Mouse (Mus musculus) midbrain, embryonic 14.5 days (tissue): ENCODE data around the gene Inf2. TPM values are rescaled to one million over a fixed set of nuclear protein-coding genes. Genes with fewer than 3 reads are reported as not detected.
A peak's percentile ranks its signal among the peaks of the same experiment; 100 is the strongest.

Experiments
- ATAC-seq: fragments of 200-750 bp; cut with Nextera tagmentation; 2 replicates; pipeline ENCODE4 v1.8.0; 2017; ENCODE audit warnings: moderate number of reproducible peaks, moderate library complexity; ENCODE audit not compliant: low FRiP score, low TSS enrichment
- DNase-seq: peaks from one replicate; pipeline ENCODE4 v3.0.0-alpha.2; 2015
- H3K27ac ChIP-seq: fragments of 300-500 bp; sonication (generic); replicated peaks from 2 replicates; pipeline ENCODE4 v1.5.1; 2014; ENCODE audit warnings: mild to moderate bottlenecking, low read depth, low read length, moderate library complexity
- H3K27me3 ChIP-seq: fragments of 300-500 bp; sonication (generic); 2 replicates; pipeline ENCODE4 v1.6.1; 2014; ENCODE audit warnings: low read length, control low read depth, mixed read lengths; ENCODE audit not compliant: control insufficient read depth, insufficient read depth
- H3K36me3 ChIP-seq: fragments of 300-500 bp; sonication (generic); 2 replicates; pipeline ENCODE4 v1.6.1; 2014; ENCODE audit warnings: low read length, control low read depth; ENCODE audit not compliant: control insufficient read depth, insufficient read depth
- H3K4me1 ChIP-seq: fragments of 300-500 bp; sonication (generic); 2 replicates; pipeline ENCODE4 v1.6.1; 2014; ENCODE audit warnings: mild to moderate bottlenecking, antibody characterized with exemption, low read length, control low read depth; ENCODE audit not compliant: control insufficient read depth, insufficient read depth
- H3K4me2 ChIP-seq: fragments of 300-500 bp; sonication (generic); 2 replicates; pipeline ENCODE4 v1.6.1; 2014; ENCODE audit warnings: mild to moderate bottlenecking, low read length, moderate library complexity
- H3K4me3 ChIP-seq: fragments of 300-500 bp; sonication (generic); replicated peaks from 2 replicates; pipeline ENCODE4 v1.5.1; 2014; ENCODE audit warnings: low read depth, low read length
- H3K9ac ChIP-seq: fragments of 300-500 bp; sonication (generic); replicated peaks from 2 replicates; pipeline ENCODE4 v1.6.1; 2014; ENCODE audit warnings: mild to moderate bottlenecking, low read length, moderate library complexity
- H3K9me3 ChIP-seq: fragments of 300-500 bp; sonication (generic); 2 replicates; pipeline ENCODE4 v1.6.1; 2016; ENCODE audit warnings: low read length, control low read depth, mixed read lengths; ENCODE audit not compliant: control insufficient read depth
- WGBS: fragments of 180-500 bp; shearing (Covaris S2); extraction: QIAGEN DNeasy Blood & Tissue Kit; methylation state at CpG from one replicate; pipeline ENCODE4 v1.1.7; 2014; 5-methylcytosine and 5-hydroxymethylcytosine counted together
- polyA plus RNA-seq: library from polyadenylated mRNA; unstranded; fragments of >200 nt; fragmentation: Nextera tagmentation; extraction: Ambion mirVana; gene quantifications from 2 replicates; pipeline ENCODE4 v1.2.1, GENCODE M21; 2014

Inf2 gene
- polyA plus RNA-seq, 1 experiment from 2014 or later: 1.6 TPM

- H3K9ac ChIP-seq: no peak overlapping the region
- WGBS: 54% methylated on average over 5 of the region's 5 CpGs
- H3K4me2 ChIP-seq: no peak overlapping the region
- no peaks in the 10 kb centered on the region for H3K27me3 ChIP-seq
- H3K36me3 ChIP-seq: no peaks in the 10 kb centered on the region
- no peak overlapping the region for H3K4me3 ChIP-seq
- H3K9me3 ChIP-seq: no peaks in the 10 kb centered on the region
- no peaks in the 10 kb centered on the region for H3K4me1 ChIP-seq
- ATAC-seq (no peak), DNase-seq (peak; percentile 46)
- no peak overlapping the region for H3K27ac ChIP-seq
Measured at GRCm38 (mm10) chr12:112560176-112560797, 28.3 kb upstream of the Inf2 start.

DNA sequence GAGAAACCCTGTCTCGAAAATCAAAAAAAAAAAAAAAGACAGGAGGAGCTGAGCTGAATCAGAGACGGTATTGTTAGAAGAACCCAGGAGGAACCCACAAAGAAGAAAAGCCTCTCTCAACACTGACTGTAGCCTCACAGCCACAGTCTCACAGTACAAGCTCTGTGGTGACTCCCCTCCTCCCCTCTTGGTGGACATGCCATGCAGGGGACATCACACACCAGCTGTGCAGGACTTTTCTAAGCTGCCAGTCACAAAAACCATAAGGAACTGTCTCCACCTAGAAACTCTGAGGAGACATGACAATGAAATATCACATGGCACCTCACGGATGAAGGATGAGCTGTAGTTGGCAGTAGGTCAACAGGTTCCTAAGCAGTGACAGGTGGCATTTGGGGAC lies 27.4 kb upstream of the Inf2 start:
- Histone ChIP-seq H3K27ac (no peak overlapping the region), H3K4me3 (no peak overlapping the region), H3K4me1 (no peaks in the 10 kb centered on the region), H3K9me3 (no peaks in the 10 kb centered on the region), H3K9ac (no peak overlapping the region), H3K27me3 (no peaks in the 10 kb centered on the region), H3K36me3 (no peaks in the 10 kb centered on the region), H3K4me2 (no peak overlapping the region)
- 77% methylated on average over 3 of the region's 3 CpGs for WGBS
- ATAC-seq (no peak), DNase-seq (no peak)

- Histone ChIP-seq H3K9me3 (no peaks in the 10 kb centered on the region), H3K4me1 (no peaks in the 10 kb centered on the region), H3K27ac (no peak overlapping the region), H3K4me3 (no peak overlapping the region), H3K9ac (no peak overlapping the region), H3K36me3 (no peaks in the 10 kb centered on the region), H3K27me3 (no peaks in the 10 kb centered on the region), H3K4me2 (no peak overlapping the region)
- 82% methylated on average over 5 of the region's 5 CpGs for WGBS
- ATAC-seq (no peak), DNase-seq (no peak)
Measured at GRCm38 (mm10) chr12:112562462-112562861, 26.1 kb upstream of the Inf2 start.

DNA sequence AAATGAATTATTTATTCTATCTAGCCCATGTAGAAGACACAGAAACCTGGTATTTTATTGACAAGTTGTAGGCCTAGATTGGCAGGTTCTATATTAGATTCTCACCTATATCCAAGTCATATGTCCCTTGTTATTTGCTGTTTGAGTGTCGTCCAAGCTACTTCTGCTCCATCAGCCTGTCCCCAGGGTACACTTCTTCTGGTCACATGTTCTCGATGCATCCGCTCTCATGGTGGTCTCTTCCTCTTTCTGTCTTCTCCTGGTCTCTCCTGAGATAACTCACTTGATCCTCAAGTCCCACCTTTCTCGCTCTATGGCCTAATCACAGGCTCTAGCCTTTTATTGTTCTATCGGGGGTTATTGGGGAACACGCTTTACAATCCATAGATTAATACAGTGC lies 25.6 kb upstream of the Inf2 start:
- H3K4me3 ChIP-seq: no peak overlapping the region
- no peak overlapping the region for H3K27ac ChIP-seq
- H3K27me3 ChIP-seq: no peaks in the 10 kb centered on the region
- no peak overlapping the region for H3K9ac ChIP-seq
- 90% methylated on average over 6 of the region's 6 CpGs for WGBS
- no peaks in the 10 kb centered on the region for H3K4me1 ChIP-seq
- ATAC-seq: no peak
- no peak overlapping the region for H3K4me2 ChIP-seq
- H3K36me3 ChIP-seq: no peaks in the 10 kb centered on the region
- no peaks in the 10 kb centered on the region for H3K9me3 ChIP-seq
- DNase-seq: no peak

- H3K27ac ChIP-seq: no peak overlapping the region
- WGBS: 92% methylated on average over 8 of the region's 8 CpGs
- no peaks in the 10 kb centered on the region for H3K4me1 ChIP-seq
- no peaks in the 10 kb centered on the region for H3K36me3 ChIP-seq
- no peaks in the 10 kb centered on the region for H3K9me3 ChIP-seq
- no peak for DNase-seq
- no peaks in the 10 kb centered on the region for H3K27me3 ChIP-seq
- H3K4me2 ChIP-seq: no peak overlapping the region
- H3K9ac ChIP-seq: no peak overlapping the region
- ATAC-seq: no peak
- no peak overlapping the region for H3K4me3 ChIP-seq
Measured at GRCm38 (mm10) chr12:112570160-112570559, 18.4 kb upstream of the Inf2 start.

DNA sequence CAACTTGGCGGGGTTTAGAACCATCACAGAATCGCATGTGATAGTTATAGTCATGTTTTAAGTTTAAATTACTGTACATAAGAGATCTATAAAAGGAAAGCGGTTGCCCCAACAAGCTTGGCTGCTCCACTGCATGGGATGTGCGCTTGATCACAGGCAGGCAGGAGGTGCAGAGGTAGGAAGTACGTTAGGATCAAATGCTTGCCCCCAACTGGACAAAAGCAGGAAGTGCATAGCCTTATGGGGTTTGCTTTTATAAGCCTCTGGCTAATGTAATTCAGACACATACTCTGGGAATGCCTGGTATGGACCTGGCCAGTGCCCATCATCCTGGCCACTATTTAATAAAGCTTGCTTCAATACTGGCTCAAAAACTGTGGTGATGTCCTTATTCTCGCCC lies 17.5 kb upstream of the Inf2 start:
- ATAC-seq: no peak
- H3K4me2 ChIP-seq: no peak overlapping the region
- no peaks in the 10 kb centered on the region for H3K36me3 ChIP-seq
- H3K27me3 ChIP-seq: no peaks in the 10 kb centered on the region
- H3K4me3 ChIP-seq: no peak overlapping the region
- H3K9me3 ChIP-seq: no peaks in the 10 kb centered on the region
- H3K9ac ChIP-seq: no peak overlapping the region
- H3K27ac ChIP-seq: no peak overlapping the region
- 72% methylated on average over 6 of the region's 6 CpGs for whole genome bisulfite sequencing
- H3K4me1 ChIP-seq: no peaks in the 10 kb centered on the region
- DNase-seq: no peak

GRCm38 (mm10) chr12:112575274-112575986 lies 13.2 kb upstream of the Inf2 start:
- Histone ChIP-seq H3K4me3 (no peak overlapping the region), H3K27ac (no peak overlapping the region), H3K4me2 (no peak overlapping the region), H3K27me3 (no peaks in the 10 kb centered on the region), H3K36me3 (no peaks in the 10 kb centered on the region), H3K9ac (no peak overlapping the region), H3K4me1 (no peaks in the 10 kb centered on the region), H3K9me3 (no peaks in the 10 kb centered on the region)
- WGBS: 84% methylated on average over 8 of the region's 8 CpGs
- no peak for DNase-seq
- no peak for ATAC-seq

DNA sequence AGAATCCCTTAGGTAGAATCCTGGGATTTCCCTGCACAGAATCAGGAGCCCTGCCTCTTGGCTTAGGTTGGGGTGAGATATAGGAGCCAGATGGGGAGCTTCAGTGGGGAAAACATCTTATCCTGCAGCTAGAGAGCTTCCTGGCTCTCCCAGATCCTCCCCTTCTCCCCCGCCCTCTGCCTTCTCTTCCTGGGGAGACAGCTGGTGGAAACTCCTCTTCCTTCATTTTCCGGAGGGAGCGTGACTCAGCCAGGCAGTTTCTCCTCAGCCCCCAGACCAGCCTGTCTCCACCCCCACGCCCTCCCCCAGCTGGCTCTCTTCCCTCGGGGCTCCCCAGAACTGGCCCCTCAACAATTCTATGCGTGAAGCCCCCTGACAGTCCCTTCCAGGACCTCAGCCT lies 12.2 kb upstream of the Inf2 start:
- no peak for ATAC-seq
- H3K27ac ChIP-seq: no peak overlapping the region
- H3K4me2 ChIP-seq: no peak overlapping the region
- 37% methylated on average over 6 of the region's 6 CpGs for WGBS
- no peaks in the 10 kb centered on the region for H3K9me3 ChIP-seq
- no peak for DNase-seq
- no peaks in the 10 kb centered on the region for H3K36me3 ChIP-seq
- no peaks in the 10 kb centered on the region for H3K27me3 ChIP-seq
- no peak overlapping the region for H3K4me3 ChIP-seq
- no peaks in the 10 kb centered on the region for H3K4me1 ChIP-seq
- H3K9ac ChIP-seq: no peak overlapping the region

DNA sequence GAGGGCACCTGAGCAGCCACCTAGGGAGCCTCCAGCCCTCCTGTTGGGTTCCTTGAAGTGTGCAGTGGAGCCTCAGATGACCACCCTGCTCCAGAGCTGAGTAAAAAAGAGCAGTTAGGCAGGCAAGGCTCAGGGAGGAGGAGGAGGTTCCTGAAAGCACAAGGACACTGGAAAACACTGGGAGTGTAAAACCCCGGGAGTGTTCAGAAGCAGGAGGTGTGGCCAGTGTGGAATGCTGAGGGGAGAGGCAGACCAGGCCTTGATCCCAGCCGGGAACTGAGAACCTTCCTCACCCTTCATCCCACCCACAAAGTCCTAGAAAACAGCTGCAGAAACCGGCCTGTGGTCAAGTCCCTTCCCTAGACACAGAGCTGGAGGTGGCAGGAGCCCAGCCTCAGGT lies 11.8 kb upstream of the Inf2 start:
- ATAC-seq (no peak), DNase-seq (no peak)
- no peaks in the 10 kb centered on the region for H3K4me1 ChIP-seq
- no peaks in the 10 kb centered on the region for H3K9me3 ChIP-seq
- no peak overlapping the region for H3K4me3 ChIP-seq
- 21% methylated on average over 3 of the region's 3 CpGs for WGBS
- H3K4me2 ChIP-seq: no peak overlapping the region
- no peaks in the 10 kb centered on the region for H3K27me3 ChIP-seq
- H3K27ac ChIP-seq: no peak overlapping the region
- H3K36me3 ChIP-seq: no peaks in the 10 kb centered on the region
- H3K9ac ChIP-seq: no peak overlapping the region
